Mouse (Mus musculus) thymus, adult 2 months (tissue): ENCODE measurements at regions not wholly inside any gene's neighbourhood (a gene's known extent, or its start where the extent isn't known, plus 50 kb on each side); places are given as distances from the start of the nearest gene placed in this dataset.

Experiments used
- CTCF ChIP-seq: fragments of 200-500 bp; IDR thresholded peaks from 2 replicates; pipeline ENCODE4 v1.5.1; 2012; ENCODE audit warnings: mild to moderate bottlenecking, control low read depth, low read length, moderate library complexity, borderline replicate concordance; ENCODE audit not compliant: control insufficient read depth, poor library complexity, insufficient read depth; ENCODE audit errors: extremely low read depth
- POLR2A ChIP-seq: fragments of 200-500 bp; IDR thresholded peaks from 2 replicates; pipeline ENCODE4 v1.6.1; 2012; ENCODE audit warnings: mild to moderate bottlenecking, low read length, control low read depth, moderate library complexity; ENCODE audit not compliant: control insufficient read depth, poor library complexity, insufficient read depth; ENCODE audit errors: extremely low read depth

GRCm38 (mm10) chr3:39838377-39839145, 692.5 kb upstream of the Intu start:
- TF ChIP-seq POLR2A: no peak
- TF ChIP-seq CTCF: no peak
